Mouse (Mus musculus): ENCODE measurements around the gene Tmem114. TPM values are rescaled to one million over a fixed set of nuclear protein-coding genes. Genes with fewer than 3 reads are reported as not detected.

Tmem114 gene
- total and polyA plus RNA-seq, 3 experiments: not detected

DNA sequence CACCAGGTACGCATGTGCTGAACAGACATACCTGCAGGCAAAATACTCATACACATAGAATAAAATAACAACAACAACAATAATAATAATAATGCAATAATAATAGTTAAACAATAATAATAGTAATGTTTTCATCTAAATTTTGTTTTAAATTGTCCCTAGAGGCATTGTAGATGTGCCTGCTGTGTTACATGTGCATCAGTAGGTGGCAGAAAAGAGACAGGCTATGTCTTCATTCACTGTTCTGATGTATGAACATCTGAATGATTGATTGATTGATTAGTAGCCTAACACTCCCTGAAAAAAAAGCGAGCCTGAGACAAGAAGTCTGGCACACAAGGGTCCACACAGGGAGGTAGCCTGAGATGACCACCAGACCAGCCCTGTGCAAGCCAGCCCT is 22.3 kb downstream of the Tmem114 start:
- no peaks in the 10 kb centered on the region for H3K79me2 ChIP-seq (replicated peaks; ENCODE audit: control insufficient read depth, insufficient read depth, low read length)
- H3K4me3 ChIP-seq: no peak overlapping the region
- TF ChIP-seq EP300 (IDR thresholded peaks at IDR 0.05; ENCODE audit: insufficient read depth, low read depth, low read length): no peak
- no peak for TF ChIP-seq POLR2A (IDR thresholded peaks at IDR 0.05; ENCODE audit: insufficient read depth, low read depth, low read length)
- no peak for TF ChIP-seq CTCF (IDR thresholded peaks at IDR 0.05)
- no peak for DNase-seq
- 79% methylated on average over 2 of the region's 2 CpGs for WGBS
- H3K9ac ChIP-seq (ENCODE audit: low read depth, low read length): no peak overlapping the region
- H3K27ac ChIP-seq: no peak overlapping the region
- H3K27me3 ChIP-seq (ENCODE audit: control insufficient read depth, insufficient read depth, low read length): no peaks in the 10 kb centered on the region
- no peaks in the 10 kb centered on the region for H3K36me3 ChIP-seq (ENCODE audit: control insufficient read depth, insufficient read depth, low read length)
- intact Hi-C loops (cut with DNase I): loop anchor here (10.0 kb wide), 1 partner anchor 362 kb away; no protein-coding TSS in a partner anchor
- no peaks in the 10 kb centered on the region; the same call in 1 of the 2 replicates for H3K4me1 ChIP-seq (ENCODE audit: control insufficient read depth, insufficient read depth, low read length)

DNA sequence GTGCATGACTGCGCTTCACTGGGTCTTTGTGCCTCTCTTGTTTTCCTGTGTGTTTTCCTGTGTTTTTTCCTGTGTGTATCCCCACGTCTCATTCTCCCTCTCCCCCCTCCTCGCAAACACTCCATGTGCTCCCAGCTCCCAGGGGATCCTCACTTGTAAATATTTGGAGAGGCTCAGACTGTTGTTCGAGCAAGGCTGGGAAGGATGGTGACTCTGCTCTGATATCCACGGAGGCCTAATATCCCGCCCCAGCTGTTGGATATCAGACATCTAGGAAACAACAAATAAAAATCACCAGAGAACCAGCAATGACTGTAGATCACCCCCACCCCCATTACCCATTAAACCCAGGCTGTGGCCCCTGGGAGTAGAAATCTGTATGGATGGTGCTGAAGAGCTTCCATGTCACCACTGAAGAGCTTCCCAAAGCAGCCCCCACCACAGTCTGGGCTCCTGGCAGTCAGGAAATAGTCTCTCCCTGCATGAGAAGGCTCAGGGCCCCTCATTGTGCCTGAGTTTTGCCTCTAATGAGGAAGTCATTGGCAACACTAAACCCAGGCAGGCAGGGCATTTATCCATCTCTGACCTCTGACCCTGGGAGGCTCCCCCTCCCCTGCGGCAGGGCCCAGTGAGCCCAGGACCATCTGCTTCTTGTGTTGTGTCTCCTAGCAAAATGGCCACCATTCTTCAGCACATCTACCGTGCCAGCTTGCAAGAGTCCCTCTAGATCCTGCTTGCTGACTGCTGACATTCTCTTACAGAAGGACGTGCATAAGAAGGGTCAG is 23.6 kb downstream of the Tmem114 start:
- Histone ChIP-seq H3K79me2 (replicated peaks; ENCODE audit: control insufficient read depth, insufficient read depth, low read length) (no peaks in the 10 kb centered on the region), H3K4me1 (ENCODE audit: control insufficient read depth, insufficient read depth, low read length) (no peaks in the 10 kb centered on the region), H3K36me3 (ENCODE audit: control insufficient read depth, insufficient read depth, low read length) (no peaks in the 10 kb centered on the region), H3K4me3 (no peak overlapping the region), H3K9ac (ENCODE audit: low read depth, low read length) (no peak overlapping the region), H3K27me3 (ENCODE audit: control insufficient read depth, insufficient read depth, low read length) (no peaks in the 10 kb centered on the region), H3K27ac (no peak overlapping the region)
- intact Hi-C loops (cut with DNase I): loop anchor here (10.0 kb wide), 1 partner anchor 363 kb away; no protein-coding TSS in a partner anchor
- 55% methylated on average over 9 of the region's 9 CpGs for WGBS
- TF ChIP-seq POLR2A (IDR thresholded peaks at IDR 0.05; ENCODE audit: insufficient read depth, low read depth, low read length): no peak
- DNase-seq: no peak

DNA sequence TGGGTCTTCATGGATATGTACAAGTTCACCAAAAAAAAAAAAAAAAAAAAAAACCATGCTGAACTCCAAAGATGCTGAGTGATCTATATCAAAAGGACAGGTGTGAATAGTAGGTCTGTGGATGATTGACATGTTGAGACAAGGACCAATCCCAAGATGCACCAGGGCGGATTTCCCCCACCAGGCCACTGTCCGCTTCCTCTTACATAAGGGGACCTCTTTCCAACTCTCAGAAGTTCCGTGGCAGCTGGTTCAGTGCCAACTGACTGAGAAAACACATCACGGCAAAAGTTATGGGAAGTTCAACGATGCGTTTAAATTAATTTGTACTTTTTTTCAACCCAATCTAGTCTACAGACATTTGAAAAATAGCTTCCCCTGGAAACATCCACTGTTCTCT is 25.1 kb downstream of the Tmem114 start:
- Histone ChIP-seq H3K4me1 (ENCODE audit: control insufficient read depth, insufficient read depth, low read length) (no peaks in the 10 kb centered on the region), H3K4me3 (no peak overlapping the region), H3K27me3 (ENCODE audit: control insufficient read depth, insufficient read depth, low read length) (no peaks in the 10 kb centered on the region), H3K27ac (no peak overlapping the region), H3K9ac (ENCODE audit: low read depth, low read length) (no peak overlapping the region), H3K36me3 (ENCODE audit: control insufficient read depth, insufficient read depth, low read length) (no peaks in the 10 kb centered on the region), H3K79me2 (replicated peaks; ENCODE audit: control insufficient read depth, insufficient read depth, low read length) (no peaks in the 10 kb centered on the region)
- TF ChIP-seq EP300 (IDR thresholded peaks at IDR 0.05; ENCODE audit: insufficient read depth, low read depth, low read length) (no peak), CTCF (IDR thresholded peaks at IDR 0.05) (no peak), POLR2A (IDR thresholded peaks at IDR 0.05; ENCODE audit: insufficient read depth, low read depth, low read length) (no peak)
- 50% methylated on average over 6 of the region's 6 CpGs for WGBS
- intact Hi-C loops (cut with DNase I): loop anchor here (10.0 kb wide), 1 partner anchor 365 kb away; no protein-coding TSS in a partner anchor
- DNase-seq: no peak

DNA sequence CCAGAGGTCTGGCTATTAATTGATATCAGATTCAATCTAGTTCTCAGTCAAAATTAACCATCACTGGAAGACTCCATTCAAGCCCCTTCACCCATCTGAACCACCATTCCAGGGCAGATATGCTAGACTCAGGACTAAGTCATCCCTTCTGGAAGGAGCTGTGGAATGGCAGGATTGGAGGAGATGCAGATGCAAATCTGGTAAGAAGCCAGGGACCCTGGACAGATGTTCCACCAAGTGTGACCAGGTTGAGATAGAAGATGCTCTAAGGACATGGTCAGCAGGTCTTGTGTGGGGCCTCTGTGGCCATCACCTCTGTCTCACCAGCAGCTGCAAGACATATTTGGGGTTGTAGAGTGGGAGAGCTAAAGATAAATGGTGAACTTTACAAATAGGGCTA is 30.0 kb downstream of the Tmem114 start:
- Histone ChIP-seq H3K79me2 (replicated peaks; ENCODE audit: control insufficient read depth, insufficient read depth, low read length) (no peaks in the 10 kb centered on the region), H3K9ac (ENCODE audit: low read depth, low read length) (no peak overlapping the region), H3K4me3 (no peak overlapping the region), H3K36me3 (ENCODE audit: control insufficient read depth, insufficient read depth, low read length) (no peaks in the 10 kb centered on the region), H3K27ac (no peak overlapping the region), H3K27me3 (ENCODE audit: control insufficient read depth, insufficient read depth, low read length) (no peaks in the 10 kb centered on the region; the same call in 1 of the 2 replicates), H3K4me1 (ENCODE audit: control insufficient read depth, insufficient read depth, low read length) (no peaks in the 10 kb centered on the region)
- intact Hi-C loops (cut with DNase I): no loop called here
- DNase-seq: no peak
- TF ChIP-seq CTCF (IDR thresholded peaks at IDR 0.05) (no peak), EP300 (IDR thresholded peaks at IDR 0.05; ENCODE audit: insufficient read depth, low read depth, low read length) (no peak), POLR2A (IDR thresholded peaks at IDR 0.05; ENCODE audit: insufficient read depth, low read depth, low read length) (no peak)

DNA sequence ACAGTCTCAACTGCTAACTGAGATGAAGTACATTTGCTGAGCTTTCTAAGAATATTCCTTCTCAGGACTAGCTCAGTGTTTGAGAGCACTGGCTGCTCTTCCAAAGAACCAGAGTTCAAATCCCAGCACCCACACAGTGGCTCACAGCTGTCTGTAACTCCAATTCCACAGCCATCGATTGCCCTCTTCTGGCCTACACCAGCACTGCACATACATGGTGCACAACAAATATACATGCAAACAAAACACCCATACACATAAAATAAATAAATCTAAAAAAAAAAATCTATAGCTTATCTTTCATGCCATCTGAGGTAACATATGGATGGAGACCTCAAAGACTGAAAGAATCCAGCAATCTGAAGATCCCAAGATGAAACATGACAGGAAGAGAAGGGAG is 36.4 kb downstream of the Tmem114 start:
- intact Hi-C loops (cut with DNase I): no loop called here
- Histone ChIP-seq H3K4me3 (no peak overlapping the region), H3K4me1 (ENCODE audit: control insufficient read depth, insufficient read depth, low read length) (no peaks in the 10 kb centered on the region), H3K79me2 (replicated peaks; ENCODE audit: control insufficient read depth, insufficient read depth, low read length) (no peaks in the 10 kb centered on the region), H3K9ac (ENCODE audit: low read depth, low read length) (no peak overlapping the region), H3K27ac (no peak overlapping the region), H3K27me3 (ENCODE audit: control insufficient read depth, insufficient read depth, low read length) (no peaks in the 10 kb centered on the region), H3K36me3 (ENCODE audit: control insufficient read depth, insufficient read depth, low read length) (no peaks in the 10 kb centered on the region)
- DNase-seq: no peak
- TF ChIP-seq EP300 (IDR thresholded peaks at IDR 0.05; ENCODE audit: insufficient read depth, low read depth, low read length) (no peak), POLR2A (IDR thresholded peaks at IDR 0.05; ENCODE audit: insufficient read depth, low read depth, low read length) (no peak), CTCF (IDR thresholded peaks at IDR 0.05) (no peak)
- 88% methylated on average over 1 of the region's 1 CpGs for WGBS

DNA sequence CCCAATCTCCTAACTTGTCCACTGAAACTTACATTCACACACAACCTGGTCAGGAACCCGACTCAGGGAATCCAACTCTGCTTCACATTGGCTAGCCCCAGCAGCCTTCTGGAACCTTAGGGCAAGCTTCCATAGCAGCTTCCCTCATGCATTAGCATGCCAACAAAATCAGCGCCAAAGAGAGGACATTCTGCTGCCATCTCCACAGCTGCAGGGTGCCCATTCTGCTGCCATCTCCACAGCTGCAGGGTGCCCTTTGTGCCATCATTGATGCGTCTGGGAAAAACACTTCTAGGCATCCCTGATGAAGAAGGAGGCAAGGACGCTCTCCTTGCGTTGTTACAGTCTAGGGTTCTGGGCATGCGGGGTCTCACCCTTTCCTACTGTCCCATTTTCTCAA is 38.5 kb downstream of the Tmem114 start:
- Histone ChIP-seq H3K4me3 (no peak overlapping the region), H3K27ac (no peak overlapping the region), H3K4me1 (ENCODE audit: control insufficient read depth, insufficient read depth, low read length) (no peaks in the 10 kb centered on the region), H3K9ac (ENCODE audit: low read depth, low read length) (no peak overlapping the region), H3K79me2 (replicated peaks; ENCODE audit: control insufficient read depth, insufficient read depth, low read length) (no peaks in the 10 kb centered on the region), H3K36me3 (ENCODE audit: control insufficient read depth, insufficient read depth, low read length) (no peaks in the 10 kb centered on the region), H3K27me3 (ENCODE audit: control insufficient read depth, insufficient read depth, low read length) (no peaks in the 10 kb centered on the region)
- intact Hi-C loops (cut with DNase I): no loop called here
- no peak for DNase-seq
- TF ChIP-seq POLR2A (IDR thresholded peaks at IDR 0.05; ENCODE audit: insufficient read depth, low read depth, low read length): no peak
- 76% methylated on average over 6 of the region's 6 CpGs for WGBS
